Mouse (Mus musculus) megakaryocyte, embryonic 14.5 days (primary cell): Measurements from ENCODE around the gene Khdrbs1.

Source experiments
- FLI1 ChIP-seq: IDR thresholded peaks from 2 replicates; pipeline ENCODE4 v1.6.1; 2012; ENCODE audit warnings: low read length, inconsistent platforms, mixed read lengths
- GATA1 ChIP-seq: IDR thresholded peaks from 3 replicates; pipeline ENCODE4 v1.6.1; 2012; ENCODE audit warnings: mixed read lengths, low read length, inconsistent platforms, borderline replicate concordance

DNA sequence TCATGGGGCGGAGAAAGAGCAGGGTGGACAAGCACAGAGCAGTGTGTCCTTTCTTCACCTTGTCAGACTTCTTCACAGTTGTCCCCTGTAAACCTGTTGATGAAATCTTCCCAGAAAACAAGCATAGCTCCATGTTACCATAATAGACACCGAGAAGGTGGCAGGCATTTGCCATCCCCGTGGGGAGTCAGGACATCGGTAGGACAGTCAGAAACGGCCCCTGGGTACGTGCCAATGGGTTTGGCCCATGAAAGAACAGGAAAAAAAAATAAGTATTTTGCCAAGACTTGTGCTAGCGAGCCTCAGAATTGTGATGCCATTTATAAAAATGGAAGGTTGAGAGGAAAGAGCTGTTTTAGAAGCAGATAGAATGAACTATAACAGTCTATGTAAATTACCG, 25.7 kb upstream of the Khdrbs1 start:
- no peak for TF ChIP-seq GATA1
- no peak for TF ChIP-seq FLI1
